Mouse (Mus musculus): ENCODE measurements around the gene Fhod1. TPM values are rescaled to one million over a fixed set of nuclear protein-coding genes. Genes with fewer than 3 reads are reported as not detected.

Gene Fhod1
- polyA plus RNA-seq, 1 experiment from 2014 or later = 0.63 TPM

DNA sequence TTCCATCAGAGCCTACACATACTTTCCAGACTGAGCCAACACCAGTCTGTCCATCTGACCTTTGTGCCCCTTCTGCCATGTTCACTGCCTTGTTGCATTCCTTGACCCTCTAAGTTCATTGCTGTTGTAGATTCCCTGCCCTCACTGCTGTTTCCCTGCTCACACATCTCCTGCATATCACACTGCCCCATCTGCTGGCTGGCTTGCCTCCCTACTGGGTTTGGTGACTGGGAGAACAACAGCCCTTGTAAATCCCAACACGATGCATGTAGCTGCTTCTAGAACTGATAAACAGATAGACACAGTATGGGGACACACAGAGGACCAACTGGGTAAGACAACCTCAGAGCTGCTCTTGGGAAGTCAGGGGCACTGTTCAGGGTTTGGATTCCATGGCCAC is 36.0 kb downstream of the Fhod1 start:
- Histone ChIP-seq H3K4me1 (replicated peaks) (no peaks in the 10 kb centered on the region), H3K36me3 (peaks cover 96% of the 10 kb centered on the region), H3K27ac (replicated peaks) (no peak overlapping the region), H3K4me3 (no peak overlapping the region), H3K9me3 (no peaks in the 10 kb centered on the region), H3K4me2 (no peak overlapping the region), H3K9ac (no peak overlapping the region), H3K27me3 (no peaks in the 10 kb centered on the region)
- WGBS = 96% methylated on average over 1 of the region's 1 CpGs
- no peak for ATAC-seq (ENCODE audit: low read depth)

DNA sequence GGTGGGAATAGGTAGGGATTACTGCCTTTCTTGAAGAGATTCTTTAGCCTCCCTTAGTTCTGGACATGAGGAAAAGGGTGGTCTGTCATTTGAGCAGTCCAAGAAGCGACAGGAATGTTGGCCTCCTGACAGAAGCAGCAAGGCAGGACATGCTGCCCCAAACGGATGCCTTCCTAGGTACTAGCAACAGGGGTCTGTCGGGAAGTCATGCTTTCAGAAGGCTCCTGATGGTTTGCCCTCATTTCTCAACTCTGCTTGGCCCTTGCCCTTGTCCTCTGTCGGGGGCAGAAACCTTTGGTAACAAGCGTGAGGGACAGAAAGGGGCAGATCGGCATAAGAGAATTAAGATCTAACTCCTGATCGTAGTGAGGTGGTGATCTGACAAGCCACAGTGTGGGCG is 37.6 kb downstream of the Fhod1 start:
- Histone ChIP-seq H3K27me3 (no peaks in the 10 kb centered on the region), H3K9me3 (no peaks in the 10 kb centered on the region), H3K4me3 (no peak overlapping the region), H3K27ac (replicated peaks) (no peak overlapping the region), H3K4me1 (replicated peaks) (peaks cover 14% of the 10 kb centered on the region), H3K4me2 (no peak overlapping the region), H3K9ac (no peak overlapping the region), H3K36me3 (peaks cover 86% of the 10 kb centered on the region)
- no peak for ATAC-seq (ENCODE audit: low read depth)
- WGBS = 92% methylated on average over 8 of the region's 8 CpGs

DNA sequence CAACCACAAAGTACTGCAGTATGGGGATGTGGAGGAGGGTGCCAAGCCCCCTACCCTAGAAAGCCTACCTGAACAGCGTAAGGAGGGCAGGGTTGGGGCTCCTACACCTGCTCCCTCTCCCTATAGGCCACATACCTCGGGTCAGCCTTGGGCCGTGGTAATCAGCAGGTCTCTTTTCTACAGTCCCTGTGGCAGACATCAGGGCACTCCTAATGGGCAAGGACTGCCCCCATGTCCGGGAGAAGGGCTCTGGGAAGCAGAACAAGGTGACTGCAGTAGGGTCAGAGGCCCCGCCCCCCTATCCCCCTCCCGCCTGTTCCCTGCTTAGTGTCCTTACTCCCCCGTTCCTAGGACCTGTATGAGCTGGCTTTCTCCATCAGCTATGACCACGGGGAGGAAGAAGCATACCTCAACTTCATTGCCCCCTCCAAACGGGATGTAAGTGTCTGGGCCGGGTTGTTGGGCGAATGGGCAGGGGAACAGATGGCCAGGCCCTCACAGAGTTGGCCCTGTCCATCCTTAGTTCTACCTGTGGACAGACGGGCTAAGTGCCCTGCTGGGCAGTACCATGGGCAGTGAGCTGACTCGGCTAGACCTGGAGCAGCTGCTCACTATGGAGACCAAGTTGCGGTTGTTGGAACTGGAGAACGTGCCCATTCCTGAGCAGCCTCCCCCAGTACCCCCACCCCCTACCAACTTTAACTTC is 38.5 kb downstream of the Fhod1 start:
- Histone ChIP-seq H3K36me3 (peaks cover 84% of the 10 kb centered on the region), H3K27me3 (no peaks in the 10 kb centered on the region), H3K4me3 (no peak overlapping the region), H3K27ac (replicated peaks) (no peak overlapping the region), H3K9me3 (no peaks in the 10 kb centered on the region), H3K4me1 (replicated peaks) (peaks cover 21% of the 10 kb centered on the region), H3K4me2 (no peak overlapping the region), H3K9ac (no peak overlapping the region)
- ATAC-seq (ENCODE audit: low read depth) = no peak
- WGBS = 82% methylated on average over 15 of the region's 15 CpGs

DNA sequence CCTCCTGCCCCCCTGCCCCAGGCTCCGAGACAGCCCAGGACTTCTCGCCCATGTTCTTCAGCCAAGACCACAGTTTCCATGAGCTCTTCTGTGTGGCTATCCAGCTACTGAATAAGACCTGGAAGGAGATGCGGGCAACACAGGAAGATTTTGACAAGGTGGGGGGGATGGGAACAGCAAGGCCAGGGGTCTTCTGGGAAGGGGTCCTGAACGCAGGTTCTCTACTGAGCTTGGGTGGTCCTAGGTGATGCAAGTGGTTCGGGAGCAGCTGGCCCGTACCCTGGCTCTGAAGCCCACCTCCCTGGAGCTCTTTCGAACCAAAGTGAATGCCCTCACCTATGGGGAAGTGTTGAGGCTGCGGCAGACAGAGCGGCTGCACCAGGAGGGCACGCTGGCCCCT is 39.3 kb downstream of the Fhod1 start:
- no peak overlapping the region for H3K27ac ChIP-seq (replicated peaks)
- ATAC-seq (ENCODE audit: low read depth) = no peak
- 97% methylated on average over 10 of the region's 10 CpGs for WGBS
- H3K4me1 ChIP-seq (replicated peaks) = peaks cover 22% of the 10 kb centered on the region
- no peak overlapping the region for H3K4me3 ChIP-seq
- no peaks in the 10 kb centered on the region for H3K27me3 ChIP-seq
- H3K36me3 ChIP-seq = peaks cover 84% of the 10 kb centered on the region
- no peaks in the 10 kb centered on the region for H3K9me3 ChIP-seq
- no peak overlapping the region for H3K4me2 ChIP-seq
- H3K9ac ChIP-seq = no peak overlapping the region

DNA sequence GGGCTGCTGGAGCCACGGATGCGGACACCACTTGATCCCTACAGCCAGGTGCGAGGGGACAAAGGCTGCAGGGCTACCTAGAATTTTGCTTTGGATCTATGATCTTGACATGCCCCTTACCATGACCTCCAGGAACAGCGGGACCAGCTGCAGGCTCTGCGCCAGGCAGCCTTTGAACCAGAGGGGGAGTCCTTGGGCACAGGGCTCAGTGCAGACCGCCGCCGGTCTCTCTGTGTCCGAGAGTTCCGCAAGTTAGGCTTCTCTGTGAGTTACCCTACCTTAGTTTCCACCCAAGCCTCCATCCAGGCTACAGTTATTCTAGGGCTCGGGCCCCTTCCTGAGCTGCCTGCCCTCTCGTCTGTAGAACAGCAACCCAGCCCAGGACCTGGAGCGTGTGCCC is 40.1 kb downstream of the Fhod1 start:
- Histone ChIP-seq H3K27ac (replicated peaks) (no peak overlapping the region), H3K27me3 (no peaks in the 10 kb centered on the region), H3K9me3 (no peaks in the 10 kb centered on the region), H3K4me2 (no peak overlapping the region), H3K36me3 (peaks cover 84% of the 10 kb centered on the region), H3K9ac (no peak overlapping the region), H3K4me1 (replicated peaks) (peaks cover 22% of the 10 kb centered on the region), H3K4me3 (no peak overlapping the region)
- no peak for ATAC-seq (ENCODE audit: low read depth)
- 93% methylated on average over 13 of the region's 13 CpGs for WGBS

DNA sequence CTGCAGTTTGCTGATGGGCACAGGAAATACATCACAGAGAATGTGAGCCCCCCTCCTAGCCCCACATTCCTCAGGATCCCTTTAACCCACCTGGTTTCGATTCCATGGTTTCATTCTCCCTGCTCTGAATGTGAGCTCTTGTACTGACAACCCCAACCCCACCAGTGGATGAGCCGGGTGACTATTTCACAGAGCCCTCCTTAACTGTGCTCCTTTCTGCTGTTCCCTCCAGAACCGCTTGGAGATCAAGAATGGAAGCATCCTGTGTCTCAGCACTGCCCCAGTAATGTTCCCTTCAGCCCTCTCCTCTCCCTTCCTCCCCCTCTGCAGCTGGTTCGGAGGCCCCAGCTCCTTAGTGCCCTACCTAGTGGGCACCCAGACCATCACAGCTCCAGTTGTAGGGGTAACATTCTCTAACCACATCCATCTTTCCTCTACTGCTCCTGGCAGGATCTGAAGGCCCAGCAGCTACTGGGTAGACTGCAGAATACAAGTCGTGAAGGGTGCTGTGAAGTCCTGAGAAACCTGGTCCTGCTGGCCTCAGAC is 41.5 kb downstream of the Fhod1 start:
- no peaks in the 10 kb centered on the region for H3K27me3 ChIP-seq
- ATAC-seq (ENCODE audit: low read depth) = peak; percentile 2; the same call in 1 of the 2 replicates
- peak overlapping the region; percentile 47 for H3K4me2 ChIP-seq
- peak overlapping the region; percentile 54 for H3K9ac ChIP-seq
- 52% methylated on average over 5 of the region's 5 CpGs for WGBS
- H3K4me1 ChIP-seq (replicated peaks) = peaks cover 22% of the 10 kb centered on the region
- H3K36me3 ChIP-seq = peaks cover 83% of the 10 kb centered on the region
- H3K27ac ChIP-seq (replicated peaks) = peak overlapping the region; percentile 61; the same call in 1 of the 2 replicates
- H3K4me3 ChIP-seq = peak overlapping the region; percentile 17; the same call in 1 of the 2 replicates
- no peaks in the 10 kb centered on the region for H3K9me3 ChIP-seq

DNA sequence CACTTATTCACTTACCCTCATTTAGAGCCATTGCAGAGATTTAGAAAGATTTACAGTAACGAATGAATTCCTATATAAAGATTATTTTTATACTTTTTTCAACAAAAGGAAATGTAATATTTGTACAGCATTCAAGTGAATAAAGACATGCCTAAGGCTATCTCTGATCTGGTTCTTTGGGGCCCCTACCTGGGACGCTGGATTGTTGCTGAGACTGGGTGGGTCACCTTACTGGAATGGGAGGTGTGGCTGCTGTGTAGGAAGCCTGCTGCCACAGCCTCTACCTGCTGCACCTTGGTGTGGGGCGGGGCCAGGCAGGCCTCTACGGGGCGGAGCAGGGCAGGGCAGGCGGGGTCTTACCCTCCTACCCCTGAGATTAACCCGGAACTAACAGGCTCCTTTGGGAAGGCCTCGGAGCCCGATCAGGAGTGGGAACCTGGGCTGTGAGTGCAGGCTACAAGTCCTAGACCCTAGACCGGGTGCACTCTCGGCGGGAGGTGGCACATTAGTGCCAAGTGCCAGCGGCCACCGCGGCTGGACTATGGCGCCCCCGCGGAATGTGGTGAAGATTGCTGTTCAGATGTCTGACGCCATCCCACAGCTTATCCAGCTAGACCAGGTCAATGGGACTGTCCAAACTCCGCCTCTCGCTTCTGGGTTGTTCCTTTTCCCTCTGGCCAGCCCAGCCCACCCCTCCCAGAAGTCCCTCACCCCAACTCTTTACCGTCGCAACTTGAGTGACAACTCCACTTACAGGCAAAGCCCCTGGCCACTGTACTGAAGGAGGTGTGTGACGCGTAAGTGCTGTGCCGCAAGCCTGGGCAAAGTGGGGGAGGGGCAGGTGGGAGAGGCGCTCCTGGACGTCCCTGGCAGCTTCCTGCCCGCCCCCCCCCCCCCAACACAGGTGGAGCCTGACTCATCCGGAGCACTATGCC is 42.3 kb downstream of the Fhod1 start, which contains the start of gene Elmo3:
Elmo3 (plus strand) TSS at position 391 of the 935 bp plus-strand sequence.
- H3K4me1 ChIP-seq (replicated peaks) = peaks cover 22% of the 10 kb centered on the region
- peaks cover 85% of the 10 kb centered on the region for H3K36me3 ChIP-seq
- peak; percentile 37 for ATAC-seq (ENCODE audit: low read depth)
- H3K9ac ChIP-seq = peak within 1 kb of the TSS; percentile 54
- H3K9me3 ChIP-seq = no peaks in the 10 kb centered on the region
- peak within 1 kb of the TSS; percentile 17; the same call in 1 of the 2 replicates for H3K4me3 ChIP-seq
- H3K27me3 ChIP-seq = no peaks in the 10 kb centered on the region
- H3K27ac ChIP-seq (replicated peaks) = peak within 1 kb of the TSS; percentile 61
- WGBS = 11% methylated on average over 30 of the region's 30 CpGs
- H3K4me2 ChIP-seq = peak within 1 kb of the TSS; percentile 47

DNA sequence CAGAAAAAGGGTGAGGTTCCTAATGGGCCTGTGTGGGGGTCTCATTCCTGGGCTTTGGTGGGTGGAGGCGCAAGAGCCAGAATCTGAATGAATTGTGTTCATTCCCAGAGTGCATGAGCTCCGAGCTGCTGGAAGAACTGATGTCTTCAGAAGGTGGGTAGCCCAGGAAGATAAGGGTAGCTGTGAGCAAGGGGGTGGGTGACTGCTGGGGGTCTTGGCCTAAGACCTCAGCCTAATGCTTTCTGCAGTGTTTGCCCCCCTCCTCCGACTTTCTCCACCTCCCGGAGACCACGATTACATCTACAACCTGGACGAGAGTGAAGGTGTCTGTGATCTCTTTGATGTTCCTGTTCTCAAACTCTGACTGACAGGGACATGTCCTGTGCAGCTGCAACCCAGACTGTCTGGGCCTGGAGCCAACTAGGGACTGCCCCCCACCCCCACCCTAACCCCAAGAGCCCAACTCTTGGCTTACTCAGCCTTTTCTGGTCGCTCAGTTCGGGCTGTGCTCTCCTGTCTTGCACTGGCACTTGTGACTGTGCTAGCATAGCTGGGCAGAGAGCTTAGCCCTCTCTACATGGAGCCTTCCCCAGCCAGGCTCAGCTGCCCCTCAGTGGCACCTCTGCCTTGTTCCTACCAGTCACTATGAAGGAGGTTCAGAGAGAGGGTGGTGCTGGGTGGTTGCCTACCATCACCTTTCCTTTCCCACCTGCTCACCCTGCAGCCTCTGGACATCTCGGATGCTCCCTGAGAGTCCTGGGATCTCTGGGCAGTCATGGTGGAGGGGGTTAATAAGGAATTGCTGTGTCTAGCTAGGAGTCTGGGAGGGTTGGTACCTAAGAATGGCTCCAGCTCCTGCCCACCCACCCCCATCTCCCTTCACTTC is 43.2 kb downstream of the Fhod1 start:
- no peaks in the 10 kb centered on the region for H3K9me3 ChIP-seq
- H3K36me3 ChIP-seq = peaks cover 87% of the 10 kb centered on the region
- 66% methylated on average over 9 of the region's 9 CpGs for WGBS
- peak; percentile 24; the same call in 1 of the 2 replicates for ATAC-seq (ENCODE audit: low read depth)
- H3K27me3 ChIP-seq = no peaks in the 10 kb centered on the region
- no peak overlapping the region for H3K4me2 ChIP-seq
- peaks cover 22% of the 10 kb centered on the region for H3K4me1 ChIP-seq (replicated peaks)
- peak overlapping the region; percentile 34 for H3K27ac ChIP-seq (replicated peaks)
- H3K9ac ChIP-seq = no peak overlapping the region
- H3K4me3 ChIP-seq = no peak overlapping the region

DNA sequence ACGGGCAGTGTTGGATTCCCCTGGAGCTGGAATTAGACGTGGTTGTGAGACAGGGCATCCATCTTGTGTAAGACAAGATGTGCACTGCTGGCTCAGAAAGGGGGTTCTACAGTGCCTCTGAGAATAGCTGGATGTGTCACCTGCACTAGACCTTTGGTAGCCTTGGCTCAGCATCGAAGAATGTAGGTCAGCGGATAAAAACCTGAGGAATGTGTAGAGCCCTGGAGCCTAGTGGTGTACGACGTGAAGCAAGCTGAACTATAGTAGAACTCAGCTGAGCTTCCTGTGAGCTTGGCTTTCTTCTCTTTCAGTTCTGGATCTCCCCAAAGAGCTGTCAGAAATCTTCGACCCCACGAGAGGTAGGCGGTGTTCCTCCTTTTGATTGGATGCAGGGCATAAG is 43.9 kb downstream of the Fhod1 start:
- WGBS = 83% methylated on average over 9 of the region's 9 CpGs
- peaks cover 26% of the 10 kb centered on the region for H3K4me1 ChIP-seq (replicated peaks)
- H3K27me3 ChIP-seq = no peaks in the 10 kb centered on the region
- ATAC-seq (ENCODE audit: low read depth) = no peak
- H3K36me3 ChIP-seq = peaks cover 82% of the 10 kb centered on the region
- no peaks in the 10 kb centered on the region for H3K9me3 ChIP-seq
- H3K27ac ChIP-seq (replicated peaks) = 0 out of 2 replicates have a peak overlapping the region, but pooled peaks have one; percentile 34
- no peak overlapping the region for H3K4me3 ChIP-seq
- no peak overlapping the region for H3K4me2 ChIP-seq
- H3K9ac ChIP-seq = no peak overlapping the region

DNA sequence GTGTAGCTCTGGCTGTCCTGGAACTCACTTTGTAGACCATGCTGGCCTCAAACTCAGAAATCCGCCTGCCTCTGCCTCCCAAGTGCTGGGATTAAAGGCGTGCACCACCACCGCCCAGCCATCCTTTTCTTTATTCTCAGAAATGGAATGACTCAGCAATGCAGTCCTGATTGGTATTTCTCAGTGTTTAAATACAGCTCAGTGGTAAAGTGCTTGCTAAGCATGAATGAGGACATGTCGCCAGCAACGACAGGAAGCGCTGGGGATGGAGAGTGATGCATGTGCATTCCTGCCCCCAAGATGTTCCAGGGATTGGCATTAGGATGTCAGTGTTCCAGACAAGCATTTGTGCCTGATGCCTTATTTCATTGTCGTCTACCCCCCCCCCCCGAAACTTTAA is 44.4 kb downstream of the Fhod1 start:
- Histone ChIP-seq H3K36me3 (peaks cover 77% of the 10 kb centered on the region), H3K4me3 (no peak overlapping the region), H3K4me2 (no peak overlapping the region), H3K27me3 (no peaks in the 10 kb centered on the region), H3K27ac (replicated peaks) (no peak overlapping the region), H3K9ac (no peak overlapping the region), H3K9me3 (no peaks in the 10 kb centered on the region), H3K4me1 (replicated peaks) (peaks cover 31% of the 10 kb centered on the region)
- WGBS = 84% methylated on average over 8 of the region's 8 CpGs
- no peak for ATAC-seq (ENCODE audit: low read depth)

DNA sequence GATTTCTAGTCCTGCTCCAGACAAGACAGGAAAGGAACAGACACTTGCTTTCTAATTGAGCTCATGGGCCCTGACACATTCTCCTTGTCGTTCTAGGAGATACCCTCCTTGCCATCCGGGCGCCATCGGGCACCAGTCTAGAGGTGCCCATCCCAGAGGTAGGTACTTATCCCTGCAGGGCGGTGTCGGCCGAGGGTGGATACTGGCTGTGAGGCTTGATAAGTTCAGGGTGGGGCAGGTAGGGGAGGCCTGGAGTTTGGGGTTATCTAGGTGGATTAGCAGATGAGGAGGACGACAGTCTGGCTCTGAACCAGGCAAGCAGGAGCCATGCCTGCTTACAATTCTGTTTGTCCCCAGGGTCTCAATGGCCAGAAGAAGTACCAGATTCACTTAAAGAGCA is 47.8 kb downstream of the Fhod1 start:
- peaks cover 29% of the 10 kb centered on the region for H3K4me1 ChIP-seq (replicated peaks)
- ATAC-seq (ENCODE audit: low read depth) = no peak
- H3K27ac ChIP-seq (replicated peaks) = no peak overlapping the region
- no peaks in the 10 kb centered on the region; the same call in 1 of the 2 replicates for H3K27me3 ChIP-seq
- H3K36me3 ChIP-seq = peaks cover 55% of the 10 kb centered on the region
- no peak overlapping the region for H3K4me3 ChIP-seq
- no peak overlapping the region for H3K4me2 ChIP-seq
- H3K9ac ChIP-seq = no peak overlapping the region
- H3K9me3 ChIP-seq = no peaks in the 10 kb centered on the region
- WGBS = 93% methylated on average over 8 of the region's 8 CpGs
